Mouse (Mus musculus) limb, embryonic 14.5 days (tissue): Measurements from ENCODE around the gene Apex1. TPM values are rescaled to one million over a fixed set of nuclear protein-coding genes. Genes with fewer than 3 reads are reported as not detected.

ENCODE experiments used
- ATAC-seq: fragments of 200-750 bp; cut with Nextera tagmentation; 2 replicates; pipeline ENCODE4 v1.8.0; 2017; ENCODE audit warnings: low read depth, moderate number of reproducible peaks, moderate TSS enrichment; ENCODE audit not compliant: low FRiP score
- DNase-seq: peaks from one replicate; pipeline ENCODE4 v3.0.0-alpha.2; 2015; ENCODE audit warnings: low spot score
- H3K27ac ChIP-seq: fragments of 300-500 bp; sonication (generic); replicated peaks from 2 replicates; pipeline ENCODE4 v1.5.1; 2014; ENCODE audit warnings: low read depth, mild to moderate bottlenecking, low read length, moderate library complexity, mixed read lengths
- H3K27me3 ChIP-seq: fragments of 300-500 bp; sonication (generic); 2 replicates; pipeline ENCODE4 v1.6.1; 2014; ENCODE audit warnings: low read length, mixed read lengths; ENCODE audit not compliant: control insufficient read depth, insufficient read depth
- H3K36me3 ChIP-seq: fragments of 300-500 bp; sonication (generic); 2 replicates; pipeline ENCODE4 v1.6.1; 2014; ENCODE audit warnings: mild to moderate bottlenecking, low read length, moderate library complexity, mixed read lengths; ENCODE audit not compliant: control insufficient read depth, insufficient read depth
- H3K4me1 ChIP-seq: fragments of 300-500 bp; sonication (generic); 2 replicates; pipeline ENCODE4 v1.6.1; 2014; ENCODE audit warnings: antibody characterized with exemption, low read length, mixed read lengths; ENCODE audit not compliant: control insufficient read depth, insufficient read depth
- H3K4me2 ChIP-seq: fragments of 300-500 bp; sonication (generic); replicated peaks from 2 replicates; pipeline ENCODE4 v1.6.1; 2014; ENCODE audit warnings: low read depth, mild to moderate bottlenecking, low read length, moderate library complexity; ENCODE audit not compliant: severe bottlenecking
- H3K4me3 ChIP-seq: fragments of 300-500 bp; sonication (generic); replicated peaks from 2 replicates; pipeline ENCODE4 v1.5.1; 2014; ENCODE audit warnings: low read length
- H3K9ac ChIP-seq: fragments of 300-500 bp; sonication (generic); 2 replicates; pipeline ENCODE4 v1.6.1; 2014; ENCODE audit warnings: mild to moderate bottlenecking, low read depth, low read length, moderate library complexity; ENCODE audit not compliant: severe bottlenecking
- H3K9me3 ChIP-seq: fragments of 300-500 bp; sonication (generic); 2 replicates; pipeline ENCODE4 v1.6.1; 2016; ENCODE audit warnings: low read length; ENCODE audit not compliant: control insufficient read depth
- POLR2A ChIP-seq: fragments of 200-500 bp; IDR thresholded peaks from 2 replicates; pipeline ENCODE4 v1.8.0; 2012; ENCODE audit warnings: inconsistent platforms, mild to moderate bottlenecking, moderate library complexity, borderline replicate concordance; ENCODE audit not compliant: insufficient read depth, insufficient read length; ENCODE audit errors: extremely low read depth
- WGBS: fragments of 180-500 bp; shearing (Covaris S2); extraction: QIAGEN DNeasy Blood & Tissue Kit; methylation state at CpG from one replicate; pipeline ENCODE4 v1.1.7; 2014; 5-methylcytosine and 5-hydroxymethylcytosine counted together
- polyA plus RNA-seq, 2 experiments: library from polyadenylated mRNA; depleted of rRNA in 1 of 2; stranded (reverse) in 1 of 2; unstranded in 1 of 2; fragments of >200 nt; fragmentation: Nextera tagmentation in 1 of 2; extraction: Ambion mirVana in 1 of 2; gene quantifications; 2 replicates each; pipeline versions ENCODE4 v1.2.1 to v1.2.3; 2012 to 2014

The Apex1 gene
- polyA plus RNA-seq, 2 experiments, result 143 to 219 TPM

DNA sequence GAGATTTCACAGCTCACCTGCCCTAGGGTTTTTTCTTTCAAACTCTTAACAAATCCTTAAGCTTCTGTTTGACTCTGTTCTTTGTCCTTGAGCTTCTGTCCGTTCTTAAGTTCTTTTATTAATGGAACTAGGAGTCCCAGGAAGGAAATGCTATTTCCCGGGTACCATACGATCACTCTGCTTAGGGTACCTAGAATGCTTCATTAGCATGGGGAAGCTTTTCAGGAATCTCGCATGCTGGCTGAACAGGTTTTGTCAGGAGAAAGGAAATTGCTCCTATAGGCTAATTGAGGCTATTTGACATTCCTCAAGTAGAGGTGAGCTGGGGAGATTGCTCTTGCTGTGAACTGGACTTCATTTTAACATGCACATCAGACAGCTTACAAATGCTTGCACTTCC, 48.9 kb downstream of the Apex1 start:
- H3K9ac ChIP-seq, result no peak overlapping the region
- no peaks in the 10 kb centered on the region for H3K36me3 ChIP-seq
- TF ChIP-seq POLR2A, result no peak
- no peak overlapping the region for H3K4me3 ChIP-seq
- 33% methylated on average over 4 of the region's 4 CpGs for WGBS
- no peak overlapping the region for H3K4me2 ChIP-seq
- H3K27me3 ChIP-seq, result no peaks in the 10 kb centered on the region
- no peaks in the 10 kb centered on the region for H3K9me3 ChIP-seq
- DNase-seq (no peak), ATAC-seq (no peak)
- no peak overlapping the region for H3K27ac ChIP-seq
- H3K4me1 ChIP-seq, result no peaks in the 10 kb centered on the region

DNA sequence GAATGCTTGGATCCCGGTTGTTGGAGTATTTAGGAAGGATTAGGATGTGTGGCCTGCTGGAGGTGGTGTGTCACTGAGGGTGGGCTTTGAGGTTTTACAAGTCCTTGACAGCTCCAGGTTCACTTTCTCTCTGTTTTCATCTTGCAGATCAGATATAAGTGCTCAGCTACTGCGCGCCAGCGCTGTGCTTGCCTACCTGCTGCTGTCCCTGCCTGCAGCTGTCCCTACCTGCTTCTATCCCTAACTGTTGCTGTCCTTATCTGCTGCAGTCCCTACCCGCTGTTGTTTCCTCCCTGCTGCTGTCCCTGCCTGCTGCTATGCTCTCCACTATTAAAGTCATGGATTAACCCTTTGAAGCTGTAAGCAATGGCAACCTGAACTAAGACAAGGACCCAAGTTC, 50.2 kb downstream of the Apex1 start:
- DNase-seq (no peak), ATAC-seq (no peak)
- no peak for TF ChIP-seq POLR2A
- WGBS, result 63% methylated on average over 5 of the region's 5 CpGs
- no peak overlapping the region for H3K4me3 ChIP-seq
- H3K27ac ChIP-seq, result no peak overlapping the region
- H3K36me3 ChIP-seq, result no peaks in the 10 kb centered on the region
- no peak overlapping the region for H3K9ac ChIP-seq
- no peak overlapping the region for H3K4me2 ChIP-seq
- H3K9me3 ChIP-seq, result no peaks in the 10 kb centered on the region
- peaks cover 3% of the 10 kb centered on the region for H3K4me1 ChIP-seq
- H3K27me3 ChIP-seq, result no peaks in the 10 kb centered on the region

DNA sequence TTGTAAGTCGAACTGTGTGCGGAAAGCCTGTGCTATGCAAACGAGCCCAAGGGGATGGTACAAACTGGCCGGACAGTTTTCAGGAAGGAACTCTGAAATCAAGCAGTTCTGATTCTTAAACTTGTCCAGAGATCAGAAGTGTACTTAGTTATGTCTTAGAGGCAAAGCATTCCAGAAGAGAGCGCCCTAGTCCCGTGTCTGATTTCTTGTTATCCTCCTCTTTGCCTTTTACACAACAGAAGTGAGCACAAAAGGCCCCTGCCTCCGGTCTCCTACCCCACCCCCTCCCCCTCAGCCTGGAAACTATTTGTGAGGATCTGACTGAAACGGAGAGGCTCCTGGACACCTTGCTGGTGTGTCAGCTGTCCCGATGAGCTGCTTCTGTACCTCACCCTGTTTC, 51.9 kb downstream of the Apex1 start:
- Histone ChIP-seq H3K4me1 (peaks cover 3% of the 10 kb centered on the region), H3K36me3 (no peaks in the 10 kb centered on the region), H3K9me3 (no peaks in the 10 kb centered on the region), H3K27ac (no peak overlapping the region), H3K4me2 (no peak overlapping the region; the same call in 1 of the 2 replicates), H3K4me3 (no peak overlapping the region), H3K27me3 (no peaks in the 10 kb centered on the region), H3K9ac (no peak overlapping the region)
- DNase-seq (peak; percentile 37), ATAC-seq (peak; percentile 26; the same call in 1 of the 2 replicates)
- 23% methylated on average over 9 of the region's 9 CpGs for WGBS
- TF ChIP-seq POLR2A, result no peak

Other genes with a start within 250 kb of the Apex1 start
- not detected in 2 replicates for gene Olfr747, start 231.8 kb upstream of the Apex1 start, polyA plus RNA-seq (2012; rRNA removed)
- gene Olfr747, start 231.8 kb upstream of the Apex1 start, polyA plus RNA-seq (2014; fragmentation: Nextera tagmentation; extraction: Ambion mirVana), result not detected in 2 replicates
- not detected in 2 replicates for gene Olfr748, start 217.6 kb upstream of the Apex1 start, polyA plus RNA-seq (2012; rRNA removed)
- not detected in 2 replicates for gene Olfr748, start 217.6 kb upstream of the Apex1 start, polyA plus RNA-seq (2014; fragmentation: Nextera tagmentation; extraction: Ambion mirVana)
- gene Olfr749, start 179.9 kb upstream of the Apex1 start, polyA plus RNA-seq (2012; rRNA removed), result not detected in 2 replicates
- gene Olfr749, start 179.9 kb upstream of the Apex1 start, polyA plus RNA-seq (2014; fragmentation: Nextera tagmentation; extraction: Ambion mirVana), result not detected in 2 replicates
- gene Ttc5, start 139.4 kb upstream of the Apex1 start, polyA plus RNA-seq (2012; rRNA removed), result 75.6 and 77.4 TPM in 2 replicates
- gene Ttc5, start 139.4 kb upstream of the Apex1 start, polyA plus RNA-seq (2014; fragmentation: Nextera tagmentation; extraction: Ambion mirVana), result 63.2 and 67.6 TPM in 2 replicates
- gene Ccnb1ip1, start 117.2 kb upstream of the Apex1 start, polyA plus RNA-seq (2012; rRNA removed), result not detected in 2 replicates
- gene Ccnb1ip1, start 117.2 kb upstream of the Apex1 start, polyA plus RNA-seq (2014; fragmentation: Nextera tagmentation; extraction: Ambion mirVana), result not detected in 2 replicates
- 65.4 and 86.6 TPM in 2 replicates for gene Parp2, start 117.1 kb upstream of the Apex1 start, polyA plus RNA-seq (2012; rRNA removed)
- 54.0 and 57.8 TPM in 2 replicates for gene Parp2, start 117.1 kb upstream of the Apex1 start, polyA plus RNA-seq (2014; fragmentation: Nextera tagmentation; extraction: Ambion mirVana)
- gene Tep1, start 54.4 kb upstream of the Apex1 start, polyA plus RNA-seq (2012; rRNA removed), result 9.5 and 13.0 TPM in 2 replicates
- gene Tep1, start 54.4 kb upstream of the Apex1 start, polyA plus RNA-seq (2014; fragmentation: Nextera tagmentation; extraction: Ambion mirVana), result 8.3 and 10.5 TPM in 2 replicates
- gene Klhl33, start 27.5 kb upstream of the Apex1 start, polyA plus RNA-seq (2012; rRNA removed), result 0.17 and 0.28 TPM in 2 replicates
- gene Klhl33, start 27.5 kb upstream of the Apex1 start, polyA plus RNA-seq (2014; fragmentation: Nextera tagmentation; extraction: Ambion mirVana), result 0.08 and 0.11 TPM in 2 replicates
- 116 and 137 TPM in 2 replicates for gene Osgep, start 75 bp upstream of the Apex1 start, polyA plus RNA-seq (2012; rRNA removed)
- gene Osgep, start 75 bp upstream of the Apex1 start, polyA plus RNA-seq (2014; fragmentation: Nextera tagmentation; extraction: Ambion mirVana), result 163 and 164 TPM in 2 replicates
- gene Pip4p1, start 5.9 kb downstream of the Apex1 start, polyA plus RNA-seq (2012; rRNA removed), result 82.3 and 122 TPM in 2 replicates
- 50.3 and 54.0 TPM in 2 replicates for gene Pip4p1, start 5.9 kb downstream of the Apex1 start, polyA plus RNA-seq (2014; fragmentation: Nextera tagmentation; extraction: Ambion mirVana)
- gene Pnp, start 6.1 kb downstream of the Apex1 start, polyA plus RNA-seq (2012; rRNA removed), result 37.7 and 42.1 TPM in 2 replicates
- 52.4 and 52.6 TPM in 2 replicates for gene Pnp, start 6.1 kb downstream of the Apex1 start, polyA plus RNA-seq (2014; fragmentation: Nextera tagmentation; extraction: Ambion mirVana)
- gene Gm49342, start 19.5 kb downstream of the Apex1 start, polyA plus RNA-seq (2012; rRNA removed), result 42.1 and 42.8 TPM in 2 replicates
- not detected in 2 replicates for gene Gm49342, start 19.5 kb downstream of the Apex1 start, polyA plus RNA-seq (2014; fragmentation: Nextera tagmentation; extraction: Ambion mirVana)
- gene Pnp2, start 31.0 kb downstream of the Apex1 start, polyA plus RNA-seq (2012; rRNA removed), result 0.15 and 0.31 TPM in 2 replicates
- gene Pnp2, start 31.0 kb downstream of the Apex1 start, polyA plus RNA-seq (2014; fragmentation: Nextera tagmentation; extraction: Ambion mirVana), result 0.37 and 0.39 TPM in 2 replicates
- gene Rnase10, start 82.8 kb downstream of the Apex1 start, polyA plus RNA-seq (2012; rRNA removed), result 0.13 and 0.18 TPM in 2 replicates
- not detected in 2 replicates for gene Rnase10, start 82.8 kb downstream of the Apex1 start, polyA plus RNA-seq (2014; fragmentation: Nextera tagmentation; extraction: Ambion mirVana)
- gene Rnase9, start 116.9 kb downstream of the Apex1 start, polyA plus RNA-seq (2012; rRNA removed), result 0.05 TPM in 1 of 2 replicates, not detected in the other
- not detected in 2 replicates for gene Rnase9, start 116.9 kb downstream of the Apex1 start, polyA plus RNA-seq (2014; fragmentation: Nextera tagmentation; extraction: Ambion mirVana)
- gene Rnase11, start 125.2 kb downstream of the Apex1 start, polyA plus RNA-seq (2012; rRNA removed), result not detected in 2 replicates
- gene Rnase11, start 125.2 kb downstream of the Apex1 start, polyA plus RNA-seq (2014; fragmentation: Nextera tagmentation; extraction: Ambion mirVana), result not detected in 2 replicates
- 0.14 and 0.17 TPM in 2 replicates for gene Rnase12, start 132.7 kb downstream of the Apex1 start, polyA plus RNA-seq (2012; rRNA removed)
- not detected in 2 replicates for gene Rnase12, start 132.7 kb downstream of the Apex1 start, polyA plus RNA-seq (2014; fragmentation: Nextera tagmentation; extraction: Ambion mirVana)
- gene Olfr750, start 149.5 kb downstream of the Apex1 start, polyA plus RNA-seq (2012; rRNA removed), result not detected in 2 replicates
- not detected in 2 replicates for gene Olfr750, start 149.5 kb downstream of the Apex1 start, polyA plus RNA-seq (2014; fragmentation: Nextera tagmentation; extraction: Ambion mirVana)
- gene Rnase4, start 166.1 kb downstream of the Apex1 start, polyA plus RNA-seq (2012; rRNA removed), result 66.2 and 67.4 TPM in 2 replicates
- 51.9 and 59.4 TPM in 2 replicates for gene Rnase4, start 166.1 kb downstream of the Apex1 start, polyA plus RNA-seq (2014; fragmentation: Nextera tagmentation; extraction: Ambion mirVana)
- 9.7 and 13.6 TPM in 2 replicates for gene Ang, start 166.2 kb downstream of the Apex1 start, polyA plus RNA-seq (2012; rRNA removed)
- gene Ang, start 166.2 kb downstream of the Apex1 start, polyA plus RNA-seq (2014; fragmentation: Nextera tagmentation; extraction: Ambion mirVana), result 7.3 and 8.3 TPM in 2 replicates
- 0.04 TPM in 1 of 2 replicates, not detected in the other for gene Eddm3b, start 189.5 kb downstream of the Apex1 start, polyA plus RNA-seq (2012; rRNA removed)
- not detected in 2 replicates for gene Eddm3b, start 189.5 kb downstream of the Apex1 start, polyA plus RNA-seq (2014; fragmentation: Nextera tagmentation; extraction: Ambion mirVana)
- 1.1 and 1.3 TPM in 2 replicates for gene Rnase6, start 198.9 kb downstream of the Apex1 start, polyA plus RNA-seq (2012; rRNA removed)
- 0.77 and 2.3 TPM in 2 replicates for gene Rnase6, start 198.9 kb downstream of the Apex1 start, polyA plus RNA-seq (2014; fragmentation: Nextera tagmentation; extraction: Ambion mirVana)
- 0.47 and 0.61 TPM in 2 replicates for gene Rnase1, start 221.8 kb downstream of the Apex1 start, polyA plus RNA-seq (2012; rRNA removed)
- gene Rnase1, start 221.8 kb downstream of the Apex1 start, polyA plus RNA-seq (2014; fragmentation: Nextera tagmentation; extraction: Ambion mirVana), result 0.39 and 0.61 TPM in 2 replicates
- not detected in 2 replicates for gene Rnase2b, start 237.3 kb downstream of the Apex1 start, polyA plus RNA-seq (2012; rRNA removed)
- not detected in 2 replicates for gene Rnase2b, start 237.3 kb downstream of the Apex1 start, polyA plus RNA-seq (2014; fragmentation: Nextera tagmentation; extraction: Ambion mirVana)